Mouse (Mus musculus) hindbrain, postnatal 0 days (tissue): Measurements from ENCODE around the gene Cpeb2. TPM values are rescaled to one million over a fixed set of nuclear protein-coding genes. Genes with fewer than 3 reads are reported as not detected.

Source experiments
- ATAC-seq: fragments of 200-750 bp; cut with Nextera tagmentation; 2 replicates; pipeline ENCODE4 v1.8.0; 2017; ENCODE audit warnings: mild to moderate bottlenecking, moderate TSS enrichment, moderate library complexity
- DNase-seq: peaks from one replicate; pipeline ENCODE4 v3.0.0-alpha.2; 2015; ENCODE audit warnings: low spot score
- H3K27ac ChIP-seq: fragments of 300-500 bp; sonication (generic); 2 replicates; pipeline ENCODE4 v1.5.1; 2014; ENCODE audit warnings: mild to moderate bottlenecking
- H3K27me3 ChIP-seq: fragments of 300-500 bp; sonication (generic); 2 replicates; pipeline ENCODE4 v1.6.1; 2014; ENCODE audit warnings: low read length, mixed read lengths; ENCODE audit not compliant: insufficient read depth
- H3K36me3 ChIP-seq: fragments of 300-500 bp; sonication (generic); 2 replicates; pipeline ENCODE4 v1.6.1; 2014; ENCODE audit warnings: low read length, mixed read lengths; ENCODE audit not compliant: insufficient read depth
- H3K4me1 ChIP-seq: fragments of 300-500 bp; sonication (generic); 2 replicates; pipeline ENCODE4 v1.6.1; 2014; ENCODE audit warnings: antibody characterized with exemption, low read length, mixed read lengths; ENCODE audit not compliant: insufficient read depth
- H3K4me2 ChIP-seq: fragments of 300-500 bp; sonication (generic); 2 replicates; pipeline ENCODE4 v1.6.1; 2014; ENCODE audit warnings: low read depth, mild to moderate bottlenecking, low read length, moderate library complexity, mixed read lengths
- H3K4me3 ChIP-seq: fragments of 300-500 bp; sonication (generic); 2 replicates; pipeline ENCODE4 v1.5.1; 2014; ENCODE audit warnings: low read length
- H3K9ac ChIP-seq: fragments of 300-500 bp; sonication (generic); replicated peaks from 2 replicates; pipeline ENCODE4 v1.6.1; 2014; ENCODE audit warnings: mild to moderate bottlenecking, low read length, moderate library complexity, mixed read lengths
- H3K9me3 ChIP-seq: fragments of 300-500 bp; sonication (generic); 2 replicates; pipeline ENCODE4 v1.6.1; 2016; ENCODE audit warnings: low read length, mixed read lengths
- CTCF ChIP-seq: IDR thresholded peaks from 2 replicates; pipeline ENCODE4 v1.5.1; 2016; ENCODE audit warnings: antibody characterized with exemption, control low read depth, low read depth
- WGBS: fragments of 180-500 bp; shearing (Covaris S2); extraction: QIAGEN DNeasy Blood & Tissue Kit; methylation state at CpG from one replicate; pipeline ENCODE4 v1.1.7; 2014; 5-methylcytosine and 5-hydroxymethylcytosine counted together
- polyA plus RNA-seq: library from polyadenylated mRNA; unstranded; fragments of >200 nt; fragmentation: Nextera tagmentation; extraction: Ambion mirVana; gene quantifications from 2 replicates; pipeline ENCODE4 v1.2.1, GENCODE M21; 2015
- total RNA-seq: library from RNA; depleted of rRNA; stranded (reverse); fragments of >200 nt; gene quantifications from 2 replicates; pipeline ENCODE4 v1.2.3, GENCODE M21; 2014

Cpeb2 gene
- total and polyA plus RNA-seq, 2 experiments from 2014 or later = 14.9 to 26.2 TPM

DNA sequence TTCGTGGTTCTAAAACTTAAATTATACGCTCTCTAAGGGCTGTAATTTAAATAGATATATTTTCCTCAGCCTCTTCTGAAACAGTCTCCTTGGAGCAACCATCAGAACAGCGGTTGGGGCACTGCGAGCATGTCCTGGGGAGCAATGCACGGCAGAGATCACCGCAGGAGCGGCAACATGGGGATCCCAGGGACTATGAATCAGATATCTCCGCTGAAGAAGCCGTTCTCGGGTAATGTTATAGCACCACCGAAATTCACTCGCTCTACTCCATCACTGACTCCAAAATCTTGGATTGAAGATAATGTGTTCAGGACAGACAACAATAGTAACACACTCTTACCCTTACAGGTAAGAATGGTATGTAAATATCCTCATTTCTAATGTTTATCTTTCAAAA, 4.3 kb downstream of the Cpeb2 start:
- TF ChIP-seq CTCF = no peak
- no peak for ATAC-seq
- Histone ChIP-seq H3K36me3 (no peaks in the 10 kb centered on the region), H3K4me2 (peak overlapping the region; percentile 87), H3K4me1 (peaks cover under 1% of the 10 kb centered on the region; the same call in 1 of the 2 replicates), H3K27me3 (no peaks in the 10 kb centered on the region), H3K9me3 (no peaks in the 10 kb centered on the region), H3K27ac (no peak overlapping the region), H3K9ac (0 out of 2 replicates have a peak overlapping the region, but pooled peaks have one; percentile 37), H3K4me3 (peak overlapping the region; percentile 99)
- DNase-seq = peak; percentile 28
- WGBS = 39% methylated on average over 12 of the region's 12 CpGs

DNA sequence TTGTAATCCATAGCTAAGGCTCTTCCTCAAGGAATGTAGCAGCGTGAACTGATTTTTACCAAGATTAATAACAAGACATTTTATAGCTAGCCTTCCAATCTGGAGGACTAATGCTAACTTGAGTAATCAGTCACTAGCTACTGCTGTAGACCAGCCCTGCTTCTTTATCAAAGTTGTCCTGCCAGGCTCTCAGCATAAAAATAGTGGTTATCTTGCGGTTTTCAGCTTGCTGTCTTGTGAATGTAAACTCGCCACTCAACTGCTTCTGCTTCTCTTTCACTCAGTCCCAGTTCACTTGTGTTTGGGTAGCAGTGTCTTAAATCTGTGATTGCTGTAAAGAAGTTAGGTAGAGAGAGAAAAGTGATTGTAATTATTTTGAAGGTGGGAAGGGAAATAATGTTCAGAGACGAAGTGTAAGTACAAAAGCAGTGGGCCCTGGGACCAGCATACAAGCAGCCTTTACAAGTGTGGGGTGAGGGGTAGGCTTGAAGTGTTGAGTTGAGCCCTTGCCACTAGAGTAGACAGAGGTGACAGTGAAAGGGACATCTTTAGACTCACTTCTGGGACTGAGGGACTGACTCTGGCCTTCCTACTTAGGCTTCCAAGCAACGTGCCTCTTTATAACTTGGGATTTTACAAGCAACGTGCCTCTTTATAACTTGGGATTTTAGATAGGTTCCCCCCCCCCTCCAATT, 6.3 kb downstream of the Cpeb2 start:
- ATAC-seq = no peak
- 62% methylated on average over 6 of the region's 6 CpGs for WGBS
- peak overlapping the region; percentile 16; the same call in 1 of the 2 replicates for H3K4me3 ChIP-seq

DNA sequence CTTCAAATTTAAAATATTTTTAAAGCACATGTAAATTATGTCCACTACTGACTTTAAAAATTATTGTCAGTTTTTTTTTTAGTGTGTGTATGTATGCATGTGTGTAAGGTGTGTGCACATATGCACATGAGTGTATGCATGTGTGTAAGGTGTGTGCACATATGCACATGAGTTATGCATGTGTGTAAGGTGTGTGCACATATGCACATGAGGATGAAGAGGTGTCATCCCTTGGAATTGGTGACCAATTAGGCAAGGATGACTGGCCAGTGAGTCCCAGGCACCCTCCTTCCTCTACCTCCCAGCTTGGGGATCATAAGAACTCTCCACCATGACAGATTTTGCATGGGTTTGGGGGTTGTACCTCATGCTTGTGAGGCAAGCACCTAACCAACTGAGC, 7.8 kb downstream of the Cpeb2 start:
- peaks cover 8% of the 10 kb centered on the region; the same call in 1 of the 2 replicates for H3K4me1 ChIP-seq
- 0 out of 2 replicates have a peak overlapping the region, but pooled peaks have one; percentile 9 for H3K9ac ChIP-seq
- no peak overlapping the region for H3K4me3 ChIP-seq
- DNase-seq (no peak), ATAC-seq (no peak)
- no peaks in the 10 kb centered on the region for H3K27me3 ChIP-seq
- H3K9me3 ChIP-seq = no peaks in the 10 kb centered on the region
- H3K36me3 ChIP-seq = peaks cover 7% of the 10 kb centered on the region; the same call in 1 of the 2 replicates
- no peak overlapping the region for H3K27ac ChIP-seq
- TF ChIP-seq CTCF = no peak
- H3K4me2 ChIP-seq = 0 out of 2 replicates have a peak overlapping the region, but pooled peaks have one; percentile 23

More for the DNA sequence above, 6.3 kb downstream of the Cpeb2 start:
- Histone ChIP-seq H3K4me1 (peaks cover 8% of the 10 kb centered on the region; the same call in 1 of the 2 replicates), H3K27me3 (no peaks in the 10 kb centered on the region), H3K4me2 (peak overlapping the region; percentile 46), H3K27ac (no peak overlapping the region), H3K9ac (peak overlapping the region; percentile 28; the same call in 1 of the 2 replicates), H3K36me3 (no peaks in the 10 kb centered on the region), H3K9me3 (no peaks in the 10 kb centered on the region)
- no peak for DNase-seq
- TF ChIP-seq CTCF = no peak

DNA sequence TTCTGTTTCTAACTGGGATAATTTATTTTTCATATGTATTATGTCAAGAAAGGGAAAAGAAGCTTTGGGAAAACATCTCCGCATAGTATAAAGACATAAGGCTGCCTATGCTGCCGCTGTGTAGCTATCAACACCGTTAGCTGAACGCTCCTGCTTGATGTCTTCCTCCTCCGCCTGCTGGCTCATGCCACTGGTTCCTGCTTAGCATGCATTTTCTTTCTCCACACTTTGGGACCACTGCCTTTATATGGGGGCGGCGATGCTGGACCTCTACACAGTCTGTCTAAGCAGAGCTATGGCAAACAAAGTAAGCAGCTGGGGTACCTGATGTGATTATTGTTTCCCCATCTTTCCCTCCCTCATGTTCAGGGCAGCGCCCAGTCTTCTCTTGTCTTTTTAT, 13.3 kb downstream of the Cpeb2 start:
- H3K4me1 ChIP-seq = peaks cover 8% of the 10 kb centered on the region; the same call in 1 of the 2 replicates
- 68% methylated on average over 8 of the region's 8 CpGs for WGBS
- H3K4me2 ChIP-seq = 0 out of 2 replicates have a peak overlapping the region, but pooled peaks have one; percentile 2
- no peak overlapping the region for H3K4me3 ChIP-seq
- no peak for TF ChIP-seq CTCF
- peaks cover 14% of the 10 kb centered on the region; the same call in 1 of the 2 replicates for H3K36me3 ChIP-seq
- H3K27ac ChIP-seq = no peak overlapping the region
- no peak for ATAC-seq
- no peak overlapping the region for H3K9ac ChIP-seq
- H3K27me3 ChIP-seq = no peaks in the 10 kb centered on the region
- H3K9me3 ChIP-seq = no peaks in the 10 kb centered on the region
- no peak for DNase-seq

DNA sequence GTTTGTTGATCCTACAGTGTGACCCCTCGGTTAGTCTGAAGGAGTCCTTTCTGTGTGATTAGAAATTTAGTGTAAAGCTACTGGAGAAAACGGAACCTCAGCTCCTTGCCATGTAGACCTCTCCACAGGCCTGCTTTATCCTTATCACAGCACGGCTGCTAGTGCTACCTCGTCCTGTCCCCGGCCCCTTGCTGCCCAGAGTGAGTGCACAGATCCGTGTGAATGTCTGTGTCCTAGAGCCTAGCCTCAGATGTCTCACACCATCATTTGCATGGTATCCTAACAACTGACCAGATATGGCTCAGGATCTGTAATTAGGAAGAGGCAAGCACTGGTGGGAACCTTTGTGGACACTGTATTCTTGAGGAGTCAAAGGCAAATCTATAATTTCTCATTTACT, 14.0 kb downstream of the Cpeb2 start:
- H3K4me1 ChIP-seq = peaks cover 8% of the 10 kb centered on the region; the same call in 1 of the 2 replicates
- H3K4me3 ChIP-seq = no peak overlapping the region
- H3K4me2 ChIP-seq = no peak overlapping the region
- TF ChIP-seq CTCF = no peak
- DNase-seq (no peak), ATAC-seq (no peak)
- H3K9ac ChIP-seq = no peak overlapping the region
- WGBS = 80% methylated on average over 6 of the region's 6 CpGs
- H3K9me3 ChIP-seq = no peaks in the 10 kb centered on the region
- no peak overlapping the region; the same call in 1 of the 2 replicates for H3K27ac ChIP-seq
- H3K36me3 ChIP-seq = peaks cover 14% of the 10 kb centered on the region; the same call in 1 of the 2 replicates
- H3K27me3 ChIP-seq = no peaks in the 10 kb centered on the region

DNA sequence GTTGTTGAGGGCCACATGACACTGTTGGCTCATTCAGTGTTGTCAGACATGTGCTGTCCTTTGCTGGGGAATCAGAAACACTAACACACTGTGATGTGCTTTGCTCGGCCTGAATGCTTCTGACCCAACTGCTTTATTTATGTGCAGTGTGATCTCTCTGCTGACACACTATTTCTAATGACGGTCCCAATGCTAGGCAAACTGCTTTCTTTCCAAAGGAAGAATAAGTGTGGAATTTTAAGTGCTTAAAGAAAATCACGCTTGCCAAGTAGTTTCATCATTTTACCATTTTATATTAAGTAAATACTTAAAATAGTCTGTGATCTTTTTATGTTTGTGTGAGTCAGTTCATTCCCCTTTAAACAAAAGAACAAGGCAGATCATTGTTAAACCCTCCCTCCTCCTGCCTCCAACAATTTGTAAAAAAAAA, 15.0 kb downstream of the Cpeb2 start:
- H3K9ac ChIP-seq = no peak overlapping the region
- TF ChIP-seq CTCF = no peak
- ATAC-seq (peak; percentile 79), DNase-seq (no peak)
- no peaks in the 10 kb centered on the region for H3K4me1 ChIP-seq
- WGBS = 28% methylated on average over 3 of the region's 3 CpGs
- H3K4me3 ChIP-seq = no peak overlapping the region
- H3K36me3 ChIP-seq = peaks cover 18% of the 10 kb centered on the region; the same call in 1 of the 2 replicates
- H3K4me2 ChIP-seq = no peak overlapping the region
- no peaks in the 10 kb centered on the region for H3K27me3 ChIP-seq
- 0 out of 2 replicates have a peak overlapping the region, but pooled peaks have one; percentile 13 for H3K27ac ChIP-seq
- no peaks in the 10 kb centered on the region for H3K9me3 ChIP-seq

DNA sequence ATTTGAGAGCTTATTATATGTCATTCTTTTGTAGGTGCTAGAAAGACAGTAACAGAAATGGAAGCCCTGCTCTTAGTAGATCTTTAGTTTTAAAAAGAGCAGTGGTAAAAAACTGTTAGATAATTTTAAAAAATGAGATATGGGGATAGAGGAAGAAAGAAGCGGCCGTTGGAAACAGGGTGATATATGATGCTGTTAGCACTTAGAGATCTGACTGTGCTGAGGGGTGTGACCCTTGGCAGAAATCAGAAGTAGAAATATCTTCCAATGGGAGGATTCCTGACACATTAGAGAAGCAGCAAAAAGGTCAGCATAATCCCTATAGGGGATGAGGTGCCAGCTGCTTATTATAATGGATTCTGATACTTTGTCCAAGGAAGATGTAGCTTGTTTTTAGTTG, 24.5 kb downstream of the Cpeb2 start:
- no peak for DNase-seq
- H3K9ac ChIP-seq = no peak overlapping the region
- H3K4me3 ChIP-seq = no peak overlapping the region
- H3K36me3 ChIP-seq = peaks cover 2% of the 10 kb centered on the region; the same call in 1 of the 2 replicates
- no peak overlapping the region for H3K4me2 ChIP-seq
- WGBS = 82% methylated on average over 2 of the region's 2 CpGs
- TF ChIP-seq CTCF = no peak
- H3K27ac ChIP-seq = no peak overlapping the region
- ATAC-seq = no peak
- no peaks in the 10 kb centered on the region for H3K27me3 ChIP-seq
- H3K9me3 ChIP-seq = no peaks in the 10 kb centered on the region
- no peaks in the 10 kb centered on the region for H3K4me1 ChIP-seq
